Mouse (Mus musculus) MEL (cell line): ENCODE results near the gene Iqcj. TPM values are rescaled to one million over a fixed set of nuclear protein-coding genes. Genes with fewer than 3 reads are reported as not detected.

Experiments
- DNase-seq: peaks from one replicate; pipeline ENCODE4 v3.0.0; 2011; ENCODE audit warnings: low read depth, low spot score
- H3K27ac ChIP-seq: 2 replicates; pipeline ENCODE4 v1.5.1; 2012; ENCODE audit warnings: low read depth, mild to moderate bottlenecking, control low read depth, low read length, moderate library complexity; ENCODE audit not compliant: control insufficient read depth
- H3K27me3 ChIP-seq, 2 experiments: fragments of 150-350 bp in 1 of 2; sonication (generic) in 1 of 2; 2 replicates each; pipeline ENCODE4 v1.6.1; 2012; ENCODE audit warnings: low read length in 2 of 2, mild to moderate bottlenecking in 2 of 2, improper control_type of control experiment in 1 of 2, moderate library complexity in 1 of 2; ENCODE audit not compliant: insufficient read depth in 2 of 2, control insufficient read depth in 1 of 2
- H3K36me3 ChIP-seq, 2 experiments: 2 replicates each; pipeline ENCODE4 v1.6.1; 2012 to 2014; ENCODE audit warnings: low read length in 2 of 2, improper control_type of control experiment in 1 of 2, inconsistent platforms in 1 of 2, mild to moderate bottlenecking in 1 of 2; ENCODE audit not compliant: insufficient read depth in 2 of 2, control insufficient read depth in 1 of 2
- H3K4me1 ChIP-seq, 2 experiments: fragments of 150-350 bp in 1 of 2; sonication (generic) in 1 of 2; 2 replicates each; pipeline ENCODE4 v1.6.1; 2012; ENCODE audit warnings: low read length in 2 of 2, improper control_type of control experiment in 1 of 2, mild to moderate bottlenecking in 1 of 2; ENCODE audit not compliant: insufficient read depth in 2 of 2, control insufficient read depth in 1 of 2
- H3K4me3 ChIP-seq, 2 experiments: fragments of 150-350 bp in 1 of 2; sonication (generic) in 1 of 2; 2 replicates each; pipeline ENCODE4 v1.5.1; 2012; ENCODE audit warnings: low read depth in 2 of 2, low read length in 2 of 2, mild to moderate bottlenecking in 2 of 2, moderate library complexity in 2 of 2, control low read depth in 1 of 2, improper control_type of control experiment in 1 of 2; ENCODE audit not compliant: control insufficient read depth in 1 of 2, insufficient read depth in 1 of 2
- H3K79me2 ChIP-seq: 2 replicates; pipeline ENCODE4 v1.6.1; 2012; ENCODE audit warnings: mild to moderate bottlenecking, low read length, moderate library complexity; ENCODE audit not compliant: control insufficient read depth, poor library complexity, insufficient read depth
- H3K9ac ChIP-seq: 2 replicates; pipeline ENCODE4 v1.6.1; 2012; ENCODE audit warnings: low read depth, mild to moderate bottlenecking, control low read depth, low read length, moderate library complexity; ENCODE audit not compliant: control insufficient read depth, poor library complexity, severe bottlenecking
- H3K9me3 ChIP-seq: fragments of 150-350 bp; sonication (generic); replicated peaks from 2 replicates; pipeline ENCODE4 v1.6.1; 2012; ENCODE audit warnings: mild to moderate bottlenecking, low read length, improper control_type of control experiment, moderate library complexity; ENCODE audit not compliant: insufficient read depth
- BHLHE40 ChIP-seq: IDR thresholded peaks from 2 replicates; pipeline ENCODE4 v1.6.1; 2012; ENCODE audit warnings: low read depth, mild to moderate bottlenecking, inconsistent platforms, low read length, improper control_type of control experiment, borderline replicate concordance
- CHD1 ChIP-seq: IDR thresholded peaks from 2 replicates; pipeline ENCODE4 v1.6.1; 2012; ENCODE audit warnings: low read depth, mild to moderate bottlenecking, inconsistent platforms, low read length, improper control_type of control experiment
- CHD2 ChIP-seq: IDR thresholded peaks from 2 replicates; pipeline ENCODE4 v1.6.1; 2011; ENCODE audit warnings: low read length, improper control_type of control experiment
- E2F4 ChIP-seq: IDR thresholded peaks from 2 replicates; pipeline ENCODE4 v1.6.1; 2011; ENCODE audit warnings: low read depth, low read length, improper control_type of control experiment, borderline replicate concordance
- ELF1 ChIP-seq: IDR thresholded peaks from 2 replicates; pipeline ENCODE4 v1.6.1; 2014; ENCODE audit warnings: low read depth, mild to moderate bottlenecking, inconsistent platforms, low read length, improper control_type of control experiment, moderate library complexity
- ETS1 ChIP-seq: IDR thresholded peaks from 2 replicates; pipeline ENCODE4 v1.6.1; 2012; ENCODE audit warnings: low read depth, mild to moderate bottlenecking, inconsistent platforms, low read length, improper control_type of control experiment, moderate library complexity
- GATA1 ChIP-seq: IDR thresholded peaks from 2 replicates; pipeline ENCODE4 v1.6.1; 2011; ENCODE audit warnings: low read depth, low read length, improper control_type of control experiment
- HCFC1 ChIP-seq: IDR thresholded peaks from 2 replicates; pipeline ENCODE4 v1.6.1; 2012; ENCODE audit warnings: low read depth, mild to moderate bottlenecking, inconsistent platforms, low read length, improper control_type of control experiment, moderate library complexity
- JUND ChIP-seq: IDR thresholded peaks from 2 replicates; pipeline ENCODE4 v1.6.1; 2011; ENCODE audit warnings: low read depth, mild to moderate bottlenecking, improper control_type of control experiment, low read length
- KAT2A ChIP-seq: conservative IDR thresholded peaks from 2 replicates; pipeline ENCODE4 v1.6.1; 2012; ENCODE audit warnings: low read depth, low read length, improper control_type of control experiment, inconsistent platforms
- MAFK ChIP-seq: IDR thresholded peaks from 2 replicates; pipeline ENCODE4 v1.6.1; 2011; ENCODE audit warnings: low read depth, mild to moderate bottlenecking, low read length, improper control_type of control experiment, borderline replicate concordance
- MAZ ChIP-seq: IDR thresholded peaks from 2 replicates; pipeline ENCODE4 v1.6.1; 2012; ENCODE audit warnings: low read depth, mild to moderate bottlenecking, inconsistent platforms, low read length, improper control_type of control experiment
- MYB ChIP-seq: IDR thresholded peaks from 2 replicates; pipeline ENCODE4 v1.6.1; 2011; ENCODE audit warnings: mild to moderate bottlenecking, low read depth, low read length, improper control_type of control experiment
- MYC ChIP-seq: IDR thresholded peaks from 2 replicates; pipeline ENCODE4 v1.6.1; 2011; ENCODE audit warnings: low read depth, mild to moderate bottlenecking, low read length, improper control_type of control experiment, moderate library complexity
- NELFE ChIP-seq: IDR thresholded peaks from 2 replicates; pipeline ENCODE4 v1.6.1; 2011; ENCODE audit warnings: low read depth, low read length, improper control_type of control experiment
- NRF1 ChIP-seq: IDR thresholded peaks from 2 replicates; pipeline ENCODE4 v1.6.1; 2014; ENCODE audit warnings: low read depth, mild to moderate bottlenecking, inconsistent platforms, low read length, improper control_type of control experiment, moderate library complexity; ENCODE audit not compliant: poor library complexity, insufficient read depth, severe bottlenecking
- RCOR1 ChIP-seq: IDR thresholded peaks from 2 replicates; pipeline ENCODE4 v1.6.1; 2012; ENCODE audit warnings: low read depth, mild to moderate bottlenecking, inconsistent platforms, low read length, improper control_type of control experiment
- SIN3A ChIP-seq: IDR thresholded peaks from 2 replicates; pipeline ENCODE4 v1.6.1; 2012; ENCODE audit warnings: low read length, improper control_type of control experiment, inconsistent platforms
- SMC3 ChIP-seq: IDR thresholded peaks from 2 replicates; pipeline ENCODE4 v1.6.1; 2011; ENCODE audit warnings: low read depth, low read length, improper control_type of control experiment
- TCF12 ChIP-seq: IDR thresholded peaks from 2 replicates; pipeline ENCODE4 v1.6.1; 2014; ENCODE audit warnings: low read depth, mild to moderate bottlenecking, inconsistent platforms, low read length, improper control_type of control experiment, moderate library complexity
- USF1 ChIP-seq: IDR thresholded peaks from 2 replicates; pipeline ENCODE4 v1.6.1; 2014; ENCODE audit warnings: low read depth, mild to moderate bottlenecking, inconsistent platforms, low read length, improper control_type of control experiment, moderate library complexity
- USF2 ChIP-seq, 2 experiments: IDR thresholded peaks; 2 replicates each; pipeline ENCODE4 v1.6.1; 2011 to 2012; ENCODE audit warnings: improper control_type of control experiment in 2 of 2, low read length in 2 of 2, borderline replicate concordance in 1 of 2, inconsistent platforms in 1 of 2, low read depth in 1 of 2, mild to moderate bottlenecking in 1 of 2; ENCODE audit not compliant: insufficient read depth in 1 of 2
- ZC3H11A ChIP-seq: IDR thresholded peaks from 2 replicates; pipeline ENCODE4 v1.6.1; 2012; ENCODE audit warnings: low read depth, mild to moderate bottlenecking, inconsistent platforms, low read length, improper control_type of control experiment
- ZKSCAN1 ChIP-seq: IDR thresholded peaks from 2 replicates; pipeline ENCODE4 v1.6.1; 2012; ENCODE audit warnings: low read depth, mild to moderate bottlenecking, inconsistent platforms, low read length, improper control_type of control experiment, moderate library complexity
- ZNF384 ChIP-seq: IDR thresholded peaks from 2 replicates; pipeline ENCODE4 v1.6.1; 2012; ENCODE audit warnings: low read depth, mild to moderate bottlenecking, inconsistent platforms, low read length, improper control_type of control experiment
- polyA plus RNA-seq, 2 experiments: library from polyadenylated mRNA; stranded (reverse) in 1 of 2; unstranded in 1 of 2; fragments of >175 nt in 1 of 2; fragments of >200 nt in 1 of 2; gene quantifications; 2 replicates each; pipeline versions ENCODE4 v1.2.1 to v1.2.4; 2012; ENCODE audit warnings: low replicate concordance in 2 of 2, low read depth in 1 of 2; ENCODE audit not compliant: insufficient read length in 2 of 2, insufficient read depth in 1 of 2, missing spikeins in 1 of 2
- total RNA-seq: library from RNA; depleted of rRNA; stranded (reverse); fragments of 300-350 nt; gene quantifications from 2 replicates; pipeline ENCODE4 v1.2.3, GENCODE M21; 2012

Iqcj gene
- total and polyA plus RNA-seq, 3 experiments: not detected

GRCm38 (mm10) chr3:67925453-67925852 lies 33.4 kb downstream of the Iqcj start:
- H3K4me3 ChIP-seq: no peak overlapping the region
- H3K9ac ChIP-seq: no peak overlapping the region
- no peaks in the 10 kb centered on the region for H3K36me3 ChIP-seq
- no peaks in the 10 kb centered on the region for H3K4me1 ChIP-seq
- H3K27me3 ChIP-seq: no peaks in the 10 kb centered on the region
- DNase-seq: no peak
- no peaks in the 10 kb centered on the region for H3K9me3 ChIP-seq
- no peak overlapping the region for H3K27ac ChIP-seq
- no peaks in the 10 kb centered on the region for H3K79me2 ChIP-seq
- TF ChIP-seq ZC3H11A (no peak), ZKSCAN1 (no peak), ELF1 (no peak), CHD2 (no peak), ETS1 (no peak), TCF12 (no peak), MAFK (no peak), NRF1 (no peak), ZNF384 (no peak), MYC (no peak), USF2 (IDR thresholded peaks at IDR 0.05; ENCODE audit: borderline replicate concordance in 1 of 2, insufficient read depth in 1 of 2, low read depth in 1 of 2, low read length in 2 of 2) (no peak), CHD1 (no peak), E2F4 (no peak), SIN3A (no peak), MAZ (no peak), NELFE (no peak), GATA1 (no peak), BHLHE40 (no peak), HCFC1 (no peak), JUND (no peak)

GRCm38 (mm10) chr3:67930424-67931133 lies 38.6 kb downstream of the Iqcj start:
- Histone ChIP-seq H3K9me3 (no peaks in the 10 kb centered on the region), H3K27ac (no peak overlapping the region), H3K27me3 (no peaks in the 10 kb centered on the region), H3K79me2 (no peaks in the 10 kb centered on the region), H3K36me3 (no peaks in the 10 kb centered on the region), H3K4me1 (no peaks in the 10 kb centered on the region), H3K4me3 (no peak overlapping the region), H3K9ac (no peak overlapping the region)
- no peak for DNase-seq
- TF ChIP-seq KAT2A: no peak
- TF ChIP-seq MYB: no peak
- no peak for TF ChIP-seq RCOR1
- no peak for TF ChIP-seq SMC3
- TF ChIP-seq USF1: no peak
